Mouse (Mus musculus) myocyte (in vitro differentiated cells): ENCODE data around the gene Tsc1. TPM values are rescaled to one million over a fixed set of nuclear protein-coding genes. Genes with fewer than 3 reads are reported as not detected.

Source experiments
- H3K27me3 ChIP-seq: one replicate; pipeline ENCODE4 v1.6.1; 2011; ENCODE audit not compliant: control insufficient read depth, insufficient read depth, insufficient read length
- H3K36me3 ChIP-seq: one replicate; pipeline ENCODE4 v1.6.1; 2011; ENCODE audit not compliant: control insufficient read depth, insufficient read depth
- H3K4me2 ChIP-seq: one replicate; pipeline ENCODE4 v1.6.1; 2011; ENCODE audit warnings: low read depth, control low read depth
- H3K4me3 ChIP-seq: one replicate; pipeline ENCODE4 v1.5.1; 2011; ENCODE audit warnings: mild to moderate bottlenecking, control low read depth, moderate library complexity
- H3K79me2 ChIP-seq: one replicate; pipeline ENCODE4 v1.6.1; 2011; ENCODE audit not compliant: control insufficient read depth, insufficient read depth
- H3ac ChIP-seq: one replicate; pipeline ENCODE4 v1.6.1; 2011; ENCODE audit not compliant: control insufficient read depth, insufficient read length
- CEBPB ChIP-seq: IDR thresholded peaks from 2 replicates; pipeline ENCODE4 v1.6.1; 2011; ENCODE audit warnings: mild to moderate bottlenecking, moderate library complexity; ENCODE audit not compliant: poor library complexity, insufficient read depth, severe bottlenecking
- E2F4 ChIP-seq: IDR thresholded peaks from one replicate; pipeline ENCODE4 v1.6.1; 2011; ENCODE audit warnings: mild to moderate bottlenecking, control low read depth, moderate library complexity; ENCODE audit not compliant: insufficient read depth
- MAX ChIP-seq: IDR thresholded peaks from one replicate; pipeline ENCODE4 v1.6.1; 2011; ENCODE audit warnings: low read depth, mild to moderate bottlenecking, control low read depth
- MYOD1 ChIP-seq, 3 experiments: IDR thresholded peaks; one replicate each; pipeline ENCODE4 v1.6.1; 2011; ENCODE audit warnings: control low read depth in 2 of 3, low read depth in 2 of 3, mild to moderate bottlenecking in 2 of 3, moderate library complexity in 1 of 3; ENCODE audit not compliant: insufficient read length in 2 of 3, control insufficient read depth in 1 of 3
- MYOG ChIP-seq, 3 experiments: IDR thresholded peaks; one replicate each; pipeline ENCODE4 v1.6.1; 2011; ENCODE audit warnings: control low read depth in 2 of 3, low read depth in 2 of 3, mild to moderate bottlenecking in 2 of 3; ENCODE audit not compliant: insufficient read length in 2 of 3, control insufficient read depth in 1 of 3, insufficient read depth in 1 of 3
- POLR2A ChIP-seq: IDR thresholded peaks from one replicate; pipeline ENCODE4 v1.6.1; 2011; ENCODE audit warnings: low read depth, mild to moderate bottlenecking, control low read depth, moderate library complexity; ENCODE audit not compliant: insufficient read length
- POLR2AphosphoS2 ChIP-seq: IDR thresholded peaks from one replicate; pipeline ENCODE4 v1.6.1; 2011; ENCODE audit warnings: low read depth, control low read depth; ENCODE audit not compliant: insufficient read length
- REST ChIP-seq: IDR thresholded peaks from one replicate; pipeline ENCODE4 v1.6.1; 2011; ENCODE audit warnings: mild to moderate bottlenecking, control low read depth, moderate library complexity; ENCODE audit not compliant: insufficient read depth, insufficient read length
- SRF ChIP-seq: IDR thresholded peaks from one replicate; pipeline ENCODE4 v1.6.1; 2011; ENCODE audit warnings: low read depth; ENCODE audit not compliant: control insufficient read depth, insufficient read length
- TCF12 ChIP-seq: IDR thresholded peaks from one replicate; pipeline ENCODE4 v1.6.1; 2011; ENCODE audit warnings: mild to moderate bottlenecking, control low read depth; ENCODE audit not compliant: poor library complexity, insufficient read depth, severe bottlenecking
- TCF3 ChIP-seq: IDR thresholded peaks from one replicate; pipeline ENCODE4 v1.6.1; 2011; ENCODE audit warnings: low read depth, control low read depth; ENCODE audit not compliant: insufficient read length
- USF1 ChIP-seq: IDR thresholded peaks from one replicate; pipeline ENCODE4 v1.6.1; 2011; ENCODE audit warnings: low read depth, mild to moderate bottlenecking, control low read depth, moderate library complexity
- polyA plus RNA-seq: library from polyadenylated mRNA; unstranded; fragments of >200 nt; fragmentation: generic; extraction: Trizol; gene quantifications from one replicate; pipeline ENCODE4 v1.2.1, GENCODE M21; 2012; ENCODE audit warnings: missing spikeins

Gene Tsc1
- polyA plus RNA-seq, 1 experiment, result 7.6 TPM

GRCm38 (mm10) chr2:28632626-28633025 lies 8.4 kb upstream of the Tsc1 start:
- Histone ChIP-seq H3K27me3 (peaks cover 12% of the 10 kb centered on the region), H3K36me3 (no peaks in the 10 kb centered on the region), H3K4me2 (no peak overlapping the region), H3K4me3 (no peak overlapping the region), H3ac (no peak overlapping the region), H3K79me2 (no peaks in the 10 kb centered on the region)
- TF ChIP-seq REST (no peak), E2F4 (no peak), MYOD1 (IDR thresholded peaks at IDR 0.05; ENCODE audit: control insufficient read depth in 1 of 3, insufficient read length in 2 of 3, low read depth in 2 of 3) (no peak), POLR2A (no peak), POLR2AphosphoS2 (no peak), USF1 (no peak), TCF12 (no peak), MYOG (IDR thresholded peaks at IDR 0.05; ENCODE audit: control insufficient read depth in 1 of 3, insufficient read depth in 1 of 3, insufficient read length in 2 of 3, low read depth in 2 of 3) (no peak)

- no peak overlapping the region for H3K4me2 ChIP-seq
- no peaks in the 10 kb centered on the region for H3K36me3 ChIP-seq
- no peaks in the 10 kb centered on the region for H3K79me2 ChIP-seq
- TF ChIP-seq CEBPB, result no peak
- no peak for TF ChIP-seq MAX
- TF ChIP-seq TCF3, result no peak
- TF ChIP-seq POLR2A, result no peak
- TF ChIP-seq MYOG (IDR thresholded peaks at IDR 0.05; ENCODE audit: control insufficient read depth in 1 of 3, insufficient read depth in 1 of 3, insufficient read length in 2 of 3, low read depth in 2 of 3), result no peak
- TF ChIP-seq E2F4, result no peak
- TF ChIP-seq MYOD1 (IDR thresholded peaks at IDR 0.05; ENCODE audit: control insufficient read depth in 1 of 3, insufficient read length in 2 of 3, low read depth in 2 of 3), result no peak
- TF ChIP-seq USF1, result no peak
- no peak for TF ChIP-seq REST
- no peak for TF ChIP-seq SRF
- TF ChIP-seq POLR2AphosphoS2, result no peak
- TF ChIP-seq TCF12, result no peak
- peaks cover 10% of the 10 kb centered on the region for H3K27me3 ChIP-seq
- no peak overlapping the region for H3K4me3 ChIP-seq
- H3ac ChIP-seq, result no peak overlapping the region
These were observed 7.9 kb upstream of the Tsc1 start for GRCm38 (mm10) chr2:28633136-28633535.

- TF ChIP-seq MYOD1 (IDR thresholded peaks at IDR 0.05; ENCODE audit: control insufficient read depth in 1 of 3, insufficient read length in 2 of 3, low read depth in 2 of 3) (no peak), CEBPB (no peak), REST (no peak), POLR2AphosphoS2 (no peak), MYOG (IDR thresholded peaks at IDR 0.05; ENCODE audit: control insufficient read depth in 1 of 3, insufficient read depth in 1 of 3, insufficient read length in 2 of 3, low read depth in 2 of 3) (no peak), USF1 (no peak), TCF12 (no peak), MAX (no peak), POLR2A (no peak), E2F4 (no peak), SRF (no peak), TCF3 (no peak)
- Histone ChIP-seq H3K4me2 (no peak overlapping the region), H3K4me3 (no peak overlapping the region)
These were observed 5.8 kb upstream of the Tsc1 start for GRCm38 (mm10) chr2:28635199-28635598.

GRCm38 (mm10) chr2:28637106-28637845 lies 3.8 kb upstream of the Tsc1 start:
- no peak for TF ChIP-seq CEBPB
- Histone ChIP-seq H3K36me3 (no peaks in the 10 kb centered on the region), H3ac (no peak overlapping the region), H3K4me3 (no peak overlapping the region), H3K4me2 (no peak overlapping the region), H3K27me3 (peaks cover 4% of the 10 kb centered on the region), H3K79me2 (peaks cover 7% of the 10 kb centered on the region)

More at GRCm38 (mm10) chr2:28635199-28635598, 5.8 kb upstream of the Tsc1 start:
- Histone ChIP-seq H3K27me3 (peaks cover 4% of the 10 kb centered on the region), H3K79me2 (no peaks in the 10 kb centered on the region), H3ac (no peak overlapping the region), H3K36me3 (no peaks in the 10 kb centered on the region)

GRCm38 (mm10) chr2:28638352-28638751 lies 2.7 kb upstream of the Tsc1 start:
- TF ChIP-seq MAX (no peak), CEBPB (no peak), USF1 (no peak), E2F4 (no peak), MYOG (IDR thresholded peaks at IDR 0.05; ENCODE audit: control insufficient read depth in 1 of 3, insufficient read depth in 1 of 3, insufficient read length in 2 of 3, low read depth in 2 of 3) (no peak), MYOD1 (IDR thresholded peaks at IDR 0.05; ENCODE audit: control insufficient read depth in 1 of 3, insufficient read length in 2 of 3, low read depth in 2 of 3) (no peak), TCF12 (no peak), TCF3 (no peak), SRF (no peak), POLR2AphosphoS2 (no peak), REST (no peak), POLR2A (no peak)
- peaks cover 4% of the 10 kb centered on the region for H3K27me3 ChIP-seq
- H3ac ChIP-seq, result no peak overlapping the region
- H3K4me3 ChIP-seq, result no peak overlapping the region
- no peak overlapping the region for H3K4me2 ChIP-seq
- H3K79me2 ChIP-seq, result peaks cover 18% of the 10 kb centered on the region
- H3K36me3 ChIP-seq, result no peaks in the 10 kb centered on the region
